Mouse (Mus musculus): ENCODE measurements at regions not wholly inside any gene's neighbourhood (a gene's known extent, or its start where the extent isn't known, plus 50 kb on each side); places are given as distances from the start of the nearest gene placed in this dataset.

DNA sequence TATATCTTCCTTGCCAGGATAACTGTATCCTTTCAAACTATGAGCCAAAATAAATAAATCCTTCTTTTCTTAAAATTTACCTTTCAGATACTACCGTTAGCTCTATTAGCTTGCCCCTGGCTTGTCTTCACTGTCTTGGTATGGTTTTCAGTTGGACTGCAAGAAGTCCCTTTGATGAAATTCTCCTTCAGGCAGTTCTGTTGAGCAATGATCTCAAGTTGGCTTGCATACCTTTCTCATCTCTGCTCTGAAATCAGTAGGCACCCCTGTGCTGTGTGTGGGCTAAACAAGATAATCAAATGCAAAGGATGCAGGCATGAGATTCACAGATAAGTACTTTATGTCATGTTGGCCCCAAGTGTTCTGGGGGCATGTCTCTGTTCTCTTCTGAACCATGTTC, 155.2 kb upstream of the Fst start:
- no peak for TF ChIP-seq POLR2A (IDR thresholded peaks at IDR 0.05; ENCODE audit: extremely low read depth, insufficient read depth, low read length)
- no peak for TF ChIP-seq CTCF (IDR thresholded peaks at IDR 0.05; ENCODE audit: low read depth, low read length)

Data from liver, adult 2 months (tissue).